Mouse (Mus musculus) intestine, embryonic 16.5 days (tissue): ENCODE measurements around the gene Gltp. TPM values are rescaled to one million over a fixed set of nuclear protein-coding genes. Genes with fewer than 3 reads are reported as not detected.

Experiments used
- ATAC-seq: fragments of 200-750 bp; cut with Nextera tagmentation; 2 replicates; pipeline ENCODE4 v1.8.0; 2017; ENCODE audit warnings: moderate TSS enrichment, moderate library complexity
- H3K27ac ChIP-seq: fragments of 300-500 bp; sonication (generic); 2 replicates; pipeline ENCODE4 v1.5.1; 2014; ENCODE audit warnings: mild to moderate bottlenecking, low read length
- H3K27me3 ChIP-seq: fragments of 300-500 bp; sonication (generic); replicated peaks from 2 replicates; pipeline ENCODE4 v1.6.1; 2014; ENCODE audit warnings: low read length, control low read depth, mixed read lengths; ENCODE audit not compliant: control insufficient read depth, insufficient read depth
- H3K36me3 ChIP-seq: fragments of 300-500 bp; sonication (generic); 2 replicates; pipeline ENCODE4 v1.6.1; 2014; ENCODE audit warnings: low read length, control low read depth; ENCODE audit not compliant: control insufficient read depth, insufficient read depth
- H3K4me1 ChIP-seq: fragments of 300-500 bp; sonication (generic); 2 replicates; pipeline ENCODE4 v1.6.1; 2014; ENCODE audit warnings: low read length, control low read depth, mixed read lengths; ENCODE audit not compliant: control insufficient read depth, insufficient read depth
- H3K4me2 ChIP-seq: fragments of 300-500 bp; sonication (generic); 2 replicates; pipeline ENCODE4 v1.6.1; 2014; ENCODE audit warnings: low read depth, low read length, control low read depth
- H3K4me3 ChIP-seq: fragments of 300-500 bp; sonication (generic); 2 replicates; pipeline ENCODE4 v1.5.1; 2014; ENCODE audit warnings: mild to moderate bottlenecking, low read length
- H3K9ac ChIP-seq: fragments of 300-500 bp; sonication (generic); 2 replicates; pipeline ENCODE4 v1.6.1; 2014; ENCODE audit warnings: low read depth, low read length
- H3K9me3 ChIP-seq: fragments of 300-500 bp; sonication (generic); 2 replicates; pipeline ENCODE4 v1.6.1; 2016; ENCODE audit warnings: low read length, control low read depth; ENCODE audit not compliant: control insufficient read depth
- WGBS: fragments of 180-500 bp; shearing (Covaris S2); extraction: QIAGEN DNeasy Blood & Tissue Kit; methylation state at CpG from one replicate; pipeline ENCODE4 v1.1.7; 2014; 5-methylcytosine and 5-hydroxymethylcytosine counted together
- polyA plus RNA-seq: library from polyadenylated mRNA; unstranded; fragments of >200 nt; fragmentation: Nextera tagmentation; extraction: Ambion mirVana; gene quantifications from 2 replicates; pipeline ENCODE4 v1.2.1, GENCODE M21; 2015

Gltp gene
- polyA plus RNA-seq, 1 experiment from 2014 or later = 103 TPM

DNA sequence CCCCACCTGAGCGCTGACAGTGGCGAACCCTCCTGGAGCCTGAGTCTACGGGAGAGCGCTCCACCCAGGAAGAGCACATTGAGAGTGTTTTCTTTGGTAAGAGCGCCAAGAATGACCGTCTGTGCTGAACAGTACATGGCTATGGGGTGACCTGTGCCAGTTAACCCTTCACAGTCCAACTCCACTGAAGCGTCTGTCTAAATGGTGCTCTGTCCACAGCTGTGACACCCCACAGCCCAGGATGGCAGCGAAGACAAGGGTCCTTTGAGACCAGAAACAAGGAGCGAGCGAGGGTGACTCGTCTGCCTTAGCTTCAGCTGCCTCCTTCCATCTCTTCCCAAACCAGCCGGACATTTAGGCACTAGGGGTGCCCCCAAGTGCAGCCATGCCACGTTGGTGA lies 2.1 kb downstream of the Gltp start:
- Histone ChIP-seq H3K9ac (no peak overlapping the region), H3K4me2 (no peak overlapping the region), H3K36me3 (no peaks in the 10 kb centered on the region), H3K27me3 (no peaks in the 10 kb centered on the region), H3K9me3 (no peaks in the 10 kb centered on the region), H3K4me1 (peaks cover 22% of the 10 kb centered on the region), H3K27ac (no peak overlapping the region), H3K4me3 (no peak overlapping the region)
- WGBS = 88% methylated on average over 13 of the region's 13 CpGs
- ATAC-seq = no peak

DNA sequence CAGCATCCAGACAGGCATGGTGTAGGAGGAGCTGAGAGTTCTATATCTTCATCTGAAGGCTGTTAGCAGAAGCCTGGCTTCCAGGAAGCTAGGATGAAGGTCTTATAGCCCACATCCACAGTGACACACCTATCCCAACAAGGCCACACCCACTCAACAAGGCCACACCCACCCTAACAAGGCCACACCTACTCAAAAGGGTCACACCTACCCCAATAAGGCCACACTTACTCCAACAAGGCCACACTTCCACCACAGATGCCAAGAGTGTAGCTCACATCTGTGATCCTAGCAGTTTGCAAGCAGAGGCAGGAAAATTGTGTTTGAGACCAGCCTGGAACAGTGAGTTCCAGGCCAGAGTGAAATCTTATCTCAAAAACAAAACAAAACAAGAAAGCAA lies 2.9 kb downstream of the Gltp start:
- Histone ChIP-seq H3K4me2 (no peak overlapping the region), H3K4me3 (no peak overlapping the region), H3K4me1 (peaks cover 25% of the 10 kb centered on the region), H3K27me3 (no peaks in the 10 kb centered on the region), H3K9me3 (no peaks in the 10 kb centered on the region), H3K36me3 (no peaks in the 10 kb centered on the region), H3K27ac (no peak overlapping the region), H3K9ac (no peak overlapping the region)
- no peak for ATAC-seq

DNA sequence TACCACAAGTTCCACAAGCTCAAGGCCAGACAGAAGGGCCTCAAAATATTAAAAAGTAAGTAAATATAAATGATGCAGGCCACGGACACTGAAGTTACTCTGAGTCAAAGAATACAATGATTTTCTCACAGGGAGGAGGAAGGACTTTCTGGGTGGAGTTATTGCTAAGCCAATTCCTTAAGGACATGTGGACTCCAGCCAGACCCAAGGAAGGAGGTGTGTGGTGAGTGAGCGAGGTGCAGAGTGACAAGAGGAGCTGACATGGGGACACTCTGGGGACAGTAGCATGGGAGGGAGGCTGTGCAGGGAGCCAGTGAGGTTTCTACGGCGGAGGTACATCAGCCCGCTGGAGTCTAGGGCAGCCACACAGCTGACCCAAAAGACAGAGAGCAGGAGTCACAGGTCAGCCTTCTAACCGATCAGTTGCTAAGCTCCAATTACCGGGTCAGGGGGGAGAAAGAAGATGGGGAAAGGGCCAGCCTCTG lies 4.0 kb downstream of the Gltp start:
- Histone ChIP-seq H3K4me2 (no peak overlapping the region), H3K9ac (no peak overlapping the region), H3K4me3 (no peak overlapping the region), H3K36me3 (no peaks in the 10 kb centered on the region), H3K4me1 (peaks cover 27% of the 10 kb centered on the region), H3K27me3 (no peaks in the 10 kb centered on the region), H3K27ac (no peak overlapping the region), H3K9me3 (no peaks in the 10 kb centered on the region)
- 74% methylated on average over 7 of the region's 7 CpGs for WGBS
- no peak for ATAC-seq

DNA sequence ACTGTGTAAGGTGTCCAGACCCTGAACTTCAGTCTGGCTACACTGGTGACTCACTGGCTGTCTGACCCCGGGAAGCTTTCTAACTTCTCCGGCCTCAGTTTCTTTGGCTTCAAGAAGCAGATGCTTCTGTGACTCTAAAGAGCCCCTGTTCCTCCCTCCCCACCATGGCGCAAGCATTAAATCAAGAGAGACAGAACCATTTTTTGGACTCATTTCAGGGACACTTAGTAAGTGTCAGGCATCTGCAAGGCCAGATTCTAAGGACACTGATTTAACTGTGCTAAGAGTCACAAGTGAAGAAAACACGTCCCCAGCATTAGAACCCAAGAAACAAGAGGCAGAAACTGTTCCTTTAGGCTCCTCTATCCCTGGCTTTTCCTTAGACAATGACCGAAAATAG lies 4.8 kb downstream of the Gltp start:
- no peaks in the 10 kb centered on the region for H3K27me3 ChIP-seq
- no peak overlapping the region for H3K9ac ChIP-seq
- H3K36me3 ChIP-seq = no peaks in the 10 kb centered on the region
- ATAC-seq = no peak
- H3K4me1 ChIP-seq = peaks cover 23% of the 10 kb centered on the region
- no peak overlapping the region for H3K4me3 ChIP-seq
- WGBS = 89% methylated on average over 5 of the region's 5 CpGs
- H3K4me2 ChIP-seq = no peak overlapping the region
- H3K9me3 ChIP-seq = no peaks in the 10 kb centered on the region
- H3K27ac ChIP-seq = no peak overlapping the region

DNA sequence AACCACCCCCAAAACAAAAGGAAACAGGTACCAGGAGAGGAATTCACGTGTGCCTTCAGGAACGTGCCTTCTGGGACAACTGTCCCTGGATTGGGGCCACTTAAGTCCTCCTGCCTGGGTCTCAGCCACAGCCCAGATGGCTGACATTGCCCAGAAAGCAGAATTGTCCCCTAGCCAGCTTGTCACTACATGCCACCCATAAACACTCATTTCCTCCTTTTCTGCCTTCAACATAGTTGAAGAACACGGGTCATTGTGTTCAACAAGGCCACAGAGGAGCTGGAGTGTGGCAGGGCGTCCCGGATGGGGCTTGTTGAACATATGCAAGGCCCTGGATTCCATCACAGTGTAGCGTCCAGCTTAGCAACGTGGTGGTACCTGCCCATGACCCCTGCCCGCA lies 9.1 kb downstream of the Gltp start:
- H3K4me2 ChIP-seq = no peak overlapping the region
- 77% methylated on average over 8 of the region's 8 CpGs for WGBS
- no peak overlapping the region for H3K4me3 ChIP-seq
- H3K4me1 ChIP-seq = peaks cover 7% of the 10 kb centered on the region
- H3K36me3 ChIP-seq = 0 out of 2 replicates have a peak, but pooled peaks cover 5% of the 10 kb centered on the region
- no peak overlapping the region for H3K9ac ChIP-seq
- H3K27me3 ChIP-seq = no peaks in the 10 kb centered on the region
- H3K9me3 ChIP-seq = no peaks in the 10 kb centered on the region
- no peak overlapping the region for H3K27ac ChIP-seq
- no peak for ATAC-seq

DNA sequence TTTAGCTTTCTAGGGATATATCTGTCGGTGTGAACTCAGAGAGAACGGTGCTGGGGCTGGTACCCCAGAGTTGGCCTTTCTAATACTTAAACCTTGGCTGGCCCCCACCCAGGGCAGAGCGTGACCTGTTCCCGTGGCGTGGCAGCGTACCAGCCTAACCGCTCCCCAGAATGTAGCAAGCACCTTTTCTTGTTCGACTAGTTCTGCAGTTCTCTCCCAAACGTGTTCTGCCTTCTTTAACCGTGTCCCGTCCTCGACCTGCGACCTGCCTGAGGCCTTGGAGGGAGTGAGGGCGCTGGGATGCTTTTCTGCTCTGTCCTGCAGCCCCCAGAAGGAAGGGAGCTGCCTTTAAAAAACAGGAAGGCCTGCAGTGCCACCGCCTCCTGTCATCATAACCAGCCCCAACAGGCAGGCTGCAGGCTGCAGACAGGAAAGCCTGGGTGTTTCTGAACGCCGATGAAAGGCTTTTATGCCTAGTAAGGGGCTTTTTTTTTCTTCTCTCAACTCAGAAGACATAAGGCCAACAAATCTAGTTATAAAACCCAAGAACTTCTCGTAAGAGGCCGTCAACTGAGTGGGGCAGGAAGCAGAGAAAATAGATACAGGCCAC lies 10.0 kb downstream of the Gltp start:
- H3K4me2 ChIP-seq = no peak overlapping the region
- no peak for ATAC-seq
- H3K27me3 ChIP-seq = no peaks in the 10 kb centered on the region
- H3K4me3 ChIP-seq = no peak overlapping the region
- H3K9me3 ChIP-seq = no peaks in the 10 kb centered on the region
- 0 out of 2 replicates have a peak, but pooled peaks cover 5% of the 10 kb centered on the region for H3K36me3 ChIP-seq
- H3K9ac ChIP-seq = no peak overlapping the region
- H3K4me1 ChIP-seq = peaks cover 7% of the 10 kb centered on the region
- 0 out of 2 replicates have a peak overlapping the region, but pooled peaks have one; percentile 36 for H3K27ac ChIP-seq
- 64% methylated on average over 19 of the region's 19 CpGs for WGBS

DNA sequence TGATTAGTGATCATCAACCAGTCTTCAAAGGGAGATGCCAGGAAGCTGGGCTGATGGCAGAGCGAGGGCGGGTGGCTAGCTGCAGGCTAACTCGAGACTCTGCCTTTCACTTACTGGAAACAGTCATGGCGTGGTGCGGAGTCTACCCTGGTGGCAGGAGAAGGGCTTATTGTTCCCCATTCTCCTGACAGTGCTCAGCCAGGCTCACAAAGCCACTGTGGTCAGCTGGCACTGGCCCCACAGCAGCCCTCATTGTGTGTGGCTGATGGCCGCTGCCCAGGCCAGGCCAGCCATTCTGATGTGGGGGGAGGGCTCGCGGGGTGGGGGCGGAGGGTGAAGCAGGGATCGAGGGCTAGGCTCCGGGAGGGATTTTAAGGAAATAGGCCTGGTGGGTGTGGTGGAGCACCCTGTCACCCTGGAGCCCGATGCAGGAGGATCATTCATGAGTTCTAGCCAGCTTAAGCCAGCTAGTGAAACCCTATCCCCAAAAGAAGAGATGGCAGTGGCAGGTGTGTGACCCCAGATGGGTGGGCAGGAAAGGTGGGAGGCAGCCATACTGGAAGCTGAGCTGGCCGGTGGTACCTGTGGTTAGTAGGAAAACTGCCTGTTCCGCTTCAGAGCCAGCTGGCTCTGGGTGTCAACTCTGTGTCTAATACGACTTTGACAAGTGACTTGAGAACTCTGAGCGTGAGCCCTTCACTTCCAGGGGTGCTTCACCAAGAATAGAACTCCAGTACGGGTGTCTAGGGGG lies 10.8 kb downstream of the Gltp start:
- H3K9ac ChIP-seq = no peak overlapping the region
- no peaks in the 10 kb centered on the region for H3K27me3 ChIP-seq
- H3K4me1 ChIP-seq = peaks cover 7% of the 10 kb centered on the region
- no peak for ATAC-seq
- 77% methylated on average over 17 of the region's 17 CpGs for WGBS
- no peak overlapping the region for H3K4me3 ChIP-seq
- H3K4me2 ChIP-seq = no peak overlapping the region
- H3K27ac ChIP-seq = 0 out of 2 replicates have a peak overlapping the region, but pooled peaks have one; percentile 36
- H3K36me3 ChIP-seq = 0 out of 2 replicates have a peak, but pooled peaks cover 8% of the 10 kb centered on the region
- H3K9me3 ChIP-seq = no peaks in the 10 kb centered on the region

DNA sequence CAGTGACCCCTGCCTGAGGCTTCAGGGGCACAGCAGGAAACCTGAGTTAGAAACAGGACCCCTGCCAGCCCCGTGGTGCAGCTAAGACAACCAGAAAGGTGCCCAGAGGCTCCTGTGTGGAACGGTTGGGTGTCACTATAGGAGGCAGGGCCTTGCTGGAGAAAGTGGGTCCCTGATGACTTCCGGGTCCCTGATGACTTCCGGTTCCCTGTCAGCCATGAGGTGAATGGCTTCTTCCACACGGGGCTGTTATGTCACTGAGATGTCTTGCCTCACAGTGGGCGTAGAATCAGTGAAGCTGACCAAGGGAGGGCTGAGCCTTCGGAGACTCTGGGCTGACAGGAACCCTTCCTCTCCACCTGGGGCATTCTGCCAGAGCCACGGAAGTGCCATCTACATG lies 16.2 kb downstream of the Gltp start:
- Histone ChIP-seq H3K27ac (no peak overlapping the region), H3K4me1 (no peaks in the 10 kb centered on the region), H3K36me3 (0 out of 2 replicates have a peak, but pooled peaks cover 13% of the 10 kb centered on the region), H3K9ac (no peak overlapping the region), H3K9me3 (no peaks in the 10 kb centered on the region), H3K4me3 (no peak overlapping the region), H3K27me3 (no peaks in the 10 kb centered on the region), H3K4me2 (no peak overlapping the region)
- 84% methylated on average over 8 of the region's 8 CpGs for WGBS
- no peak for ATAC-seq

DNA sequence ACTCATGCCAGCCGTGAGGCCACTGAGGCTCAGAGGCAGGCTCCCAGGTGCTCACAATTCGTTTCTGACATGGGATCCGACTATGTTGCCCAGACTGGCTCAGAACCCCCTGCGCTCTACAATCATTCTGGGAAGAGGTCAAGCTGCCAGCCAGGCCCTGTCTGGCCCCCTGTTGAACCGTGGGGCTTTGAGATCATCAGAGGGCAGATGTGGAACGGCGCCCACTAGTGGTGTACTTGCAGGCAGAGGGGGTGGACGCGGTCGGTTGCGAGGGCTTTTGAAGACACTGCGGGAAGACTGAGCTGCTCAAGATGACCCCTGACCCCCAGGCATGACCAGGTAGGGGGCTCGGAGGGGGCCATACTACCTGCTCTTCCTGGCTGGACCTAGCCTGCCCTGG lies 17.7 kb downstream of the Gltp start:
- WGBS = 85% methylated on average over 13 of the region's 13 CpGs
- Histone ChIP-seq H3K4me1 (no peaks in the 10 kb centered on the region), H3K36me3 (0 out of 2 replicates have a peak, but pooled peaks cover 13% of the 10 kb centered on the region), H3K9ac (no peak overlapping the region), H3K27me3 (no peaks in the 10 kb centered on the region), H3K9me3 (no peaks in the 10 kb centered on the region), H3K4me2 (no peak overlapping the region), H3K4me3 (no peak overlapping the region), H3K27ac (no peak overlapping the region)
- no peak for ATAC-seq
